Mouse (Mus musculus) liver, postnatal 0 days (tissue): ENCODE data around the gene Dnah2.

Experiments used
- CTCF ChIP-seq: sonication (generic); IDR thresholded peaks from 2 replicates; pipeline ENCODE4 v1.5.1; 2016; ENCODE audit warnings: antibody characterized with exemption, low read depth
- EP300 ChIP-seq: IDR thresholded peaks from 2 replicates; pipeline ENCODE4 v1.6.1; 2016; ENCODE audit warnings: antibody characterized with exemption, low read depth, mild to moderate bottlenecking

DNA sequence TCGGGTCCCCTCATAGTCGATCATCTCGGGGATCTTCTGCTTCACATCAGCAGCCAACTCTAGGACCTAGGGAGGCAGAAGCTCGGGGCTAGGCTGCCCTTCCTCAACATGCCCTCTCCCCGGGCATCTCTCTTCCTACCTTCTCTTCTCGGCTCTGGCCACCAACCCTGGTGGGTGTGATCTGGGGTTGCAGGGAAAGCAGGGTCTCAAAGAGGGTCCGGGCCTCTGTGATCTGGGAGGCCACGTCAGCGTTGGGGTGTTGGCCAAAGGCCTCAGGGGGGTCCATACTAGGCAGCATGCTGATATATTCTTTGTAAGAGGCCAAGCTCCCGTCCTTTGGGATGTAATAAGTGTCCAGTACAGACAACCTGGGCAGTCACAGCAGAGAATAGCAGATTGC is 126.1 kb downstream of the Dnah2 start:
- TF ChIP-seq CTCF (no peak), EP300 (no peak)
